Mouse (Mus musculus): ENCODE measurements around the gene Cd40.

Gene Cd40

DNA sequence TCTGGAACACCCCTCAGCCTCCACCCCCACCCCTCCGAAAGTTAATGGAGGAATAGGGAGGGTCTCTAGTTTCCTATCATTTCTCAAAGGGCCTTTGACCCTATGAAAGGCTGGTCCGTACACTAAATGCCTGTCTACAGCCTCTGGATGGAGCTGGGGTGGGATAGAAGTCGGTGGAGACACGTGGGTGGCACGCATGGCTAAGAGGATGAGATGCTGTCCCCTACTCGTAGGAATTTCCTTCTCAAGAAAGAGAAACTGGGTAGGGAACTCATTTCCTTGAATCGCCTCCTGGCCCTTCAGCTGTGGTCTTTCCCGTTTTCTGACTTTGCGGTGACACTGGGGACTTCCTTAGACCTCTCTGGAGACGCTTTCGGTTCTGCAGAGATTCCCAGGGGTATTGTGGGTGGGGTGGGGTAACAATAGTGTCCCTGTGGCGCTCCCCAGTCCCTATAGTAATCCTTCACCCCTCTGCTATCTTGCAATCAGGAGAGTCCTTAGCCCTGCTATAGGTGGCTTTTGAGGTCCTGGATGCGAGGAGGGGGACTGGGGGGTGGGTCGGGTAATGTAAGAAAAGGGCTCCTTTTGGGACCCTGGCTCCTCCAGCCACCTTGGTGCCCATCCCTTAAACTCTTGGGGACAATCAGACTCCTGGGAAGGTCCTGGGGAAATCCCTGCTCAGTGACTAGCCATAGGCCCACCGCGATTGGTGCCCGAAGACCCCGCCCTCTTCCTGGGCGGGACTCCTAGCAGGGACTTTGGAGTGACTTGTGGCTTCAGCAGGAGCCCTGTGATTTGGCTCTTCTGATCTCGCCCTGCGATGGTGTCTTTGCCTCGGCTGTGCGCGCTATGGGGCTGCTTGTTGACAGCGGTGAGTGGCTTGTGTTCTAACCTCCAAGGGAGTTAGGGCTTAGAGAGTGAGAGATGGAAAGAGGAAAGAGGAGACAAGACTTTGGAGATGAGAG is at the start of gene Cd40:
Gene Cd40 (plus strand): TSS at position 740 of the 965 bp plus-strand sequence.
- CTCF ChIA-PET: no interaction called here

DNA sequence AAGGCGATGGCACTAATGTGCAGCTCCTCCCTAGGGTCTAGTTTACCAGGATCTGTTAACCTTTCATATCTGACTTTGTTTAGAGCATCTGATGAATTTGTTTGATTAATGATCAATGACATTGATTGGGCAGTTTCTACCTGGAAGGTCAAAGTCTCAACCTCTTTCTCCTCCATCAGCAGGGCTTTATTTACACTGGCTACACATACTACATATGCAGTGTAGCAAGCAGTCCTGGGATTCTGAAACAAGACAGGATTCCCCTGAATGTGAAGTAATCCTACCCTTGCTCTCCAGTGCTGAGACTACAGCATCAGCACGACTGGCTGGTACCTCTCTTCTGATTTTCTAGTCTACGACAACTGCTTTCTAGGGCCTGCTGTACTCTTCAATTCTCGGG is 48.6 kb upstream of the Cd40 start:
- CTCF ChIA-PET: no interaction called here

GRCm38 (mm10) chr2:165007986-165008385 is 47.4 kb upstream of the Cd40 start:
- CTCF ChIA-PET: no interaction called here

DNA sequence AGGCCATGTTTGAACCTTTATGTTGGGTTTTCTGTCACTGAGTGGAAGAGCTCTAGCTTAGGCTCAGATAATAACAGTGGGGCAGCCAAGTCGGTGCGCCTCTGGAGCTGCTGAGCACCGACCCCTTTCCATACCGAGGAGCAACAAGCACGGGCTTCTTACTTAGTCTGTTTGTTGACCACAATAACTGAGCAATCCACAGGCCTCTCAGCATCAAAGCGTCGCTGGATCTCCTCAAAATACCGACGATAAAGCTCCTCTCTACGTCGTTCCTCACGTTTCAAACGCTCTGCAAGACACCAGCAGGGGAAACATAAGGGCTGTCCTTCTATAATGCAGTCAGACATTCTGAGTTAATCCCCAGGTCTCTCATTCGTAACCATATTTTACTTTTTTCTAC is 46.3 kb upstream of the Cd40 start:
- CTCF ChIA-PET: interaction anchor here (0.6 kb wide), 1 partner anchor 136 kb away, joined by 14 read pairs; no protein-coding TSS in a partner anchor

DNA sequence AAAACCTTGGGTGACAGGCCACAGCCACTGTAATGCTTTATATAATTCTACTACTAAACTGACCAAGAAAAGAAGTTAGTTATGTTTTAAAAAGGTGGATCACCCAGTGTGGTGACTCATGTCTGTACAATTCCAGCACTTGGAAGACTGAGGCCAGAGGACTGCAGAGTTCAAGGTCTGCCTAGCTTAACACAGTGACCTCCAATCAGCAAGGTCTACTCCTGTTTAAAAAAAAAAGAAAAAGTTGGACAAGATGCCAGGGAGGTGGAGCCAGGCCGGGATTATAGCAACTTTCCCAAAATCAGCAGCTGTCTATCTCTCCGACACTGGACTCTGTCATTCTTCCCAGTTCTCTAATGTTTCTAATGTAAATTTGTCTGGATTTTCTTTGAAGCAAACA is 45.8 kb upstream of the Cd40 start:
- CTCF ChIA-PET: no interaction called here

- CTCF ChIA-PET: no interaction called here
These were observed 45.1 kb upstream of the Cd40 start for GRCm38 (mm10) chr2:165010351-165010750.

DNA sequence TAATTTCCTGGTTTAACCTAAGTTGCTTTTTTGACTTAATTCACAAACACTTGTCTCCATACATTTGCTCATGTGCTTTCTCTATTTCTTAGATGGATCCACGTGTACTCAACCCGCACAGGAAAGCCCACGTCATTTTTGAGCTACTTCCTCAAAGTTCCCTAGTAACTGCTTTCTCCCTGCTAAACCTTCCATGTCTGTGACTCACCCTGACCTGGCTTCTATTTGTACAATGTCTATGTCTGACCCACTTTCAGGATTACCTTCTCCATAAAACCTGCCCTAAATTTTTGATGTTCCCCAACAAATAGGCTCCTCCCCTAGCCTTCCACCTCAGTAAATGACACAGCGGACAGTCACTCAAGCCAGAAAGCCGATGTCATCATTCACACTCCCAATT is 40.5 kb upstream of the Cd40 start:
- CTCF ChIA-PET: interaction anchor here (0.6 kb wide), 1 partner anchor 43 kb away, joined by 3 read pairs; no protein-coding TSS in a partner anchor

GRCm38 (mm10) chr2:165020490-165020889 is 34.9 kb upstream of the Cd40 start:
- CTCF ChIA-PET: no interaction called here

DNA sequence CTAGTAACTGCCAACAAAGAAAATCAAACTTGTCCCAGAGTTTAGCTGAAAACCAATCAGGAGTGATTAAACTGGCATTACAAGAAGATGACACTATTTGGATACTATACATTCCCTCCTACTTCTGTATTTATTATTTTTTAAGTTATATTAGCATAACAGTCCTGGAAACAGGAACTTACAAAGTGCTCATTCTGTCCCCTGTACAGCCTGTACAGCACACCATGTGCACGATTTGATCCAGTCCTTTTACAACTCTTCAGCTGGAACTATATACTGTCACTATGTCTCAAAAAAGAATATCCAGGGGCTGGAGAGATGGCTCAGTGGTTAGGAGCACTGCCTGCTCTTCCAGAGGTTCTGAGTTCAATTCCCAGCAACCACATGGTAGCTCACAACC is 28.3 kb upstream of the Cd40 start:
- CTCF ChIA-PET: interaction anchor here (0.6 kb wide), 1 partner anchor 640 kb away, joined by 5 read pairs; no protein-coding TSS in a partner anchor

- CTCF ChIA-PET: interaction anchor here (0.6 kb wide), 1 partner anchor 99 kb away, joined by 7 read pairs; no protein-coding TSS in a partner anchor
These were observed 22.9 kb upstream of the Cd40 start for GRCm38 (mm10) chr2:165032533-165032932.

DNA sequence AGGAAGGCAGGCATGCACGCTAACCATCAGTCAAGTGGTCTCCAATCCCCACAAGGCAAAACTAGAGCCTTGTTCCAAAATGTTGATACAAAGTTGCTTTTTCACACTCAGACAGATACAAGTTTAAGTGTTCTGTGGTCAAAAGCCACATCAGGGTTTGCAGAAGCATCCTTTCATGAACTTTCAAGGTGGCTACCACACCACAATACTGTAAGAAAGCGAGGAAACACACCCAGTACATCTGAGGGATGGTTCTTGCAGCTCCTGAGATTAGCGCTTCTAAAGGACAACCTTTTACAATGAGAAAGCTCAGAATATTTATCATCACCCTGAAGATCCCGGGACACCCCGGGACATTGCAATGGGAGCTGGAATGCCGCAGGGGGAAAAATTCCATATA is 22.1 kb upstream of the Cd40 start:
- CTCF ChIA-PET: interaction anchor here (0.7 kb wide), 1 partner anchor 174 kb away, joined by 3 read pairs; no protein-coding TSS in a partner anchor

DNA sequence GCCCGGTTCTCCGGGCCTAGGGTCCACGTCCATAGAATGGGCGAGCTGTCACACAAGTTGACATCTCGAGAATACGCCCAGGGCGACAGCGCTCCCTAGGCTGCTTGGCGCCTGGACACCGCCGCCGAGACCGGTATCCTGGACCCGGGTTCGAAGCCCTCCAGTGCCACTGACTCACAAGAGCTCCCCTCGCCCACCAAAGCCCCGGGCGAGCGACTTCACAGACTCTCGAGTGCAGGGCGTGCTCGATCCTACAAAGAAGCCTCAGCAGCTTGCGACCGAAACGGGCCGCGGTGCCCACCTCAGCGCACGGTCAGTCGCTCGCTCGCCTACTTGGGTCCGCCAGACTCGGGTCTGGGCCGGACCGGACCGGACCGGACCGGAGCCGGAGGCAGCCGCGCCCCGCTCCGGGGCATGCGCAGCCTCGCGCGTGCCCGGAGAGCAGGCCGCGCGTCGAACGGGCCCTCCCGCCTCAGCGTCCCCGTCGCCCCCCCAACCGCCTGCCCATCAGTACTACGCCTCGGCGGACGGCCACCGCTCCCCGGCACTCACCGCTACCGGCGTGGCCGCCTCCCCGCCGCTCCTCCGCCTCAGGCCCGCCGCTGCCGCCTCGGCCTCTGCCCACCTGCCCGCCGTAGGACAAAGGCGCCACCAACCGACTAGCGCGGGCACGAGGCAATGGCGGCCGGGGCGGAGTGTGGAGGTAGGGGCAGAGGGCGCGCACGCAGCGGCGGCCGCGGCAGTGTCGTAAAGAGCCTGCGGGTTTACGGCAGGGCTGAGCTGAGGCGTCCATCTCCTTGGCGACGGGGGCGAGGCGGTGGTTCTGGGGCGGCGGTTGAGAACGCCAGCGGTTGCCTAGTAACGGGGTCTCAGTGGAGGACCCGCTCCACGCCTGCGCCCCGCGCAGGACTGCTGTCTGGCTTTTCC is 21.0 kb upstream of the Cd40 start, which contains the start of gene Ncoa5:
Gene Ncoa5 (minus strand): TSS at position 737 of the 927 bp plus-strand sequence.
- CTCF ChIA-PET: interaction anchor here (0.6 kb wide), 2 partner anchors 17 to 18 kb away, joined by 4 to 9 read pairs; no protein-coding TSS in a partner anchor

DNA sequence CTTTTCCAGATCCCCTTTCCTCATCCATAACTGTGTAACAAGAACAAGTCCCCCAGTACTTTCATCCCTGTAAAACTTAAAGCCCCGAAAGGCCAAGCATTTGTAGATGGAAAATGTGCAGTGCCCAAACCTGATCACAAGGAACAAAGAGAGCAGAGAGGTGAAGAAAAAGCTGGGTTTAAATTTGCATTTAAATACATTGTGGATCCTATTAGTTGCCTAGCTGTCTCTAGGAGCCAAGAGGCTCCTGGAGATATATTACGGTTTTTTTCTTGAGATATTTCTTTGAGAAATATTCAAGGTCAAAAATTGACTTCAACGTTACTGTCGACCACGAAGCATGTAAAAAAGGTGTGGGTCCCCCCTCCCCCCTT is 20.4 kb upstream of the Cd40 start:
- CTCF ChIA-PET: interaction anchor here (0.6 kb wide), 1 partner anchor 27 kb away, joined by 6 read pairs; no protein-coding TSS in a partner anchor

GRCm38 (mm10) chr2:165037415-165037814 is 18.0 kb upstream of the Cd40 start:
- CTCF ChIA-PET: no interaction called here

DNA sequence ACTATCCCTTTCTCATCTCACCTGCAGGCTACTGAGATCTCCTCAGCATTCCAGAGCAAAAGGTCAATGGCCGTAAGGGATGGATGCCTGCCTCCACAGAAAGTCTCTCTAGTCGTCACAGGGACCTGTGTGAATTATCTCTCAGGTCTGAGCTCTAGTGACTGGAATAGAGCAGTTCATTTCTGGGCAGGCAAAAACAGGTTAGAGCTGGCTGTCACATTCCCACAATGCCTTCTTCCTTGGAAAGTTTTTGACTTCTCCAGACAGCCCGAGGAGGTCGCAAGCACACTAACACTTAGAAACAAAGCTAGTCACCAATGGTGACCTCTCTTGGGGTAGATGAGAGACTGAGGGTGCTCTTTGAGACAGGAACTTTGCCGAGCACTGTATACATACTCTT is 13.3 kb upstream of the Cd40 start:
- CTCF ChIA-PET: no interaction called here

DNA sequence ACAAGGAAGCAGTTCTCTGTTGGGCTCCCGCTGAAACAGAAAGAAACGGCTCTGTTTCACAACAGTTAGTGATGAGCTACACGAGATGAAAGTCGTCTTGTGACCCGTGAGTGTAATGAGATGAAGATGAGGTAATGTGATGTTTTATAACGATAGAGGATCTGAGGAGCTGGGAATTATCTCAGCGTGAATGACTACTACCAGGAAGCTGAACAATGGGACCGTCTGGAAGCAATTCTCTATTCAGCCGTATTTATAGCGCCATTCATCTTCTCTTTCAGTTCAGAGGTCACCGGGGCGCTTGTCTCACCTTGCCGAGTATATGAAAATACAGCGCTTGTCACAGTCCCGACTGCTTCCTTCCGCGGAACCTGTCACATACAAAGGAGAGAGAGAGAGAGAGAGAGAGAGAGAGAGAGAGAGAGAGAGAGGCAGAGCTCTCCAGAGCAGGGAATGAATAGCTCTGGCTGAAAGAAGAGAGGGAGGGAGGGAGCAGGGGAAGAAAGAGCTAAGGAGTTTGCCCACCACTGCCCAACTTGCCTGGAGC is 12.3 kb upstream of the Cd40 start:
- CTCF ChIA-PET: interaction anchor here (0.6 to 0.7 kb wide), 2 partner anchors 162 to 430 kb away, joined by 3 to 5 read pairs; partner anchors contain the start of gene Slc13a3

- CTCF ChIA-PET: interaction anchor here (0.6 to 0.7 kb wide), 2 partner anchors 163 to 429 kb away, joined by 3 to 5 read pairs; partner anchors contain the start of gene Slc13a3
These were observed 11.7 kb upstream of the Cd40 start for GRCm38 (mm10) chr2:165043729-165044128.

GRCm38 (mm10) chr2:165049044-165049443 is 6.4 kb upstream of the Cd40 start:
- CTCF ChIA-PET: no interaction called here

DNA sequence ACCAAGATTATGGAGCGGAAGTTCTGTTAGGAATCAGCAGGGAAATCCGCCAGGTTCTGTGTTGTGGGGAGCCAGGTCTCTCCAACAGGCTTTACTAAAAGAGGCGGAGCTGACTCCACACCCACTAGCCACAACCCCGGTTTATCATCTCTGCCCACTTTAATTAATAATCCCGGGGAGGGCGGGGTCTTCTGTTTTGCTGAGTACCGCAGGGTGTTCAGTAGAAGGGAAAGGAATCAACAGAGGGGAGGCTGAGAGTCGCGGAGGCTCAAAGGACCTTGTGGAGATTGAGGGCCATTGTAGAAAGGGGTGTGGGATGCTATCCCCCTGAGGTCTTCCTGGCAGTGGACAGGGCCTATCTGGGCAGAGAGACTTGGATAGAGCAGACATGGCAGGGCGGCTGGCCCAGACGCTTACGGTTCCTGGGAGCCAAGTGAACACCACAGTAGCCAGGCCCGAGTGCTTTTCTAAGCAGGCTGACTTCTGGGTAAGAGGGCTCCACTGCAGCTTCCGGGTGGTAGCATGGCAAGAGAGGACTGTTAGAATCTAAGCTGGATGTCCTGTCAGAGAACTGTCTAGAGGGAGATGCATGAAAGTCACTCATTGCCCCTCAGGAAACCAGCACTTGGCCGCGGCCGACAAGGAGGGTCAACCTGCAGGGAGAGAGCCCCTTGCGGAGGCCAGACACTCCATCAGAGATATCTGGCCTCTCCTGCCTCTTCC is 4.4 kb upstream of the Cd40 start:
- CTCF ChIA-PET: no interaction called here

GRCm38 (mm10) chr2:165051566-165051965 is 3.9 kb upstream of the Cd40 start:
- CTCF ChIA-PET: interaction anchor here (0.7 kb wide), 1 partner anchor 18 kb away, joined by 9 read pairs; no protein-coding TSS in a partner anchor

DNA sequence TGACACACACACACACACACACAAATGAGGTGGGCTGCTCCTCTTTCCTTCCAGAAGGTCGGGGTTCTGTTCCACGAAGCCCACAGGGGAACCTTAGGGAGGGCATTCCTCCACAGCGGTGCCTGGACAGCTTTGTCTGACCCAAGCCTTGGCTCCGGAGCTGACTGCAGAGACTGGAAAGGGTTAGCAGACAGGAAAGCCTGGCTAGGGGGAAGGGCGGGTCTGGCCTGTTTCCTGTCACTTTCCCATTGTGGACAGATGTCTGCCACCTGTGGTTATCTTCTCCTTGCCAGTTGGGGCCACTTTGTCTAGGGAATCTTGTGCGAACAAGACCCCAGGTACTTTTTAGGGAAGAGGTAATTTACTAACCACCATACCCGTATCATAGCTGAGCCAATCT is 478 bp downstream of the Cd40 start:
- CTCF ChIA-PET: no interaction called here
